Mouse (Mus musculus) kidney, adult 9 months (tissue): Measurements from ENCODE around the gene Amigo1.
"Not testable (repeated sequence)": the region's sequence is repeated elsewhere in the genome, so short reads cannot be mapped to it uniquely, and the experiment has no call there.

Experiments used
- DNase-seq: peaks from one replicate; pipeline ENCODE4 v3.0.0; 2022

The Amigo1 gene

GRCm38 (mm10) chr3:108210771-108211139 lies 24.6 kb downstream of the Amigo1 start, which contains the start of gene Atxn7l2:
TSS of gene Atxn7l2 (minus strand) at chr3:108210934.
- DNase-seq: no peak

- DNase-seq: no peak
Measured at GRCm38 (mm10) chr3:108211845-108212244, 25.7 kb downstream of the Amigo1 start.

- peak; percentile 75 for DNase-seq
Measured at GRCm38 (mm10) chr3:108212406-108212805, 26.3 kb downstream of the Amigo1 start.

- no peak for DNase-seq
Measured at GRCm38 (mm10) chr3:108214734-108215133, 28.6 kb downstream of the Amigo1 start.

- DNase-seq: no peak
Measured at GRCm38 (mm10) chr3:108220661-108221060, 34.5 kb downstream of the Amigo1 start.

GRCm38 (mm10) chr3:108225711-108226557 lies 39.8 kb downstream of the Amigo1 start:
- peak; percentile 90 for DNase-seq

GRCm38 (mm10) chr3:108226558-108227350 lies 40.6 kb downstream of the Amigo1 start, which contains the start of gene Sypl2:
TSS of gene Sypl2 (minus strand) at chr3:108226648.
- peak; percentile 88 for DNase-seq

GRCm38 (mm10) chr3:108227521-108227920 lies 41.4 kb downstream of the Amigo1 start:
- peak; percentile 61 for DNase-seq

GRCm38 (mm10) chr3:108231646-108232045 lies 45.5 kb downstream of the Amigo1 start:
- DNase-seq: peak; percentile 65

- not testable (repeated sequence) for DNase-seq
Measured at GRCm38 (mm10) chr3:108237474-108238102, 51.5 kb downstream of the Amigo1 start.

- DNase-seq: no peak
Measured at GRCm38 (mm10) chr3:108241243-108241839, 55.2 kb downstream of the Amigo1 start.
